Mouse (Mus musculus): ENCODE results near the gene Cdkn1a. TPM values are rescaled to one million over a fixed set of nuclear protein-coding genes. Genes with fewer than 3 reads are reported as not detected.

The Cdkn1a gene
- polyA plus RNA-seq, 1 experiment: 91.5 TPM

GRCm38 (mm10) chr17:29078519-29079383 lies 12.0 kb upstream of the Cdkn1a start:
- TF ChIP-seq POLR2A (IDR thresholded peaks at IDR 0.05; ENCODE audit: borderline replicate concordance, extremely low read depth, low read depth, low read length): peak; percentile 33; the same call in 1 of the 2 replicates
- no peak for TF ChIP-seq CTCF (IDR thresholded peaks at IDR 0.05; ENCODE audit: insufficient read depth, low read length)
- Histone ChIP-seq H3K4me3 (replicated peaks; ENCODE audit: extremely low read depth, low read depth, low read length) (peak overlapping the region; percentile 42), H3K4me1 (ENCODE audit: control insufficient read depth, insufficient read depth, low read length) (no peaks in the 10 kb centered on the region; the same call in 1 of the 2 replicates)
- DNase-seq: peak; percentile 62
- WGBS: 7% methylated on average over 25 of the region's 25 CpGs

- 34% methylated on average over 22 of the region's 23 CpGs for WGBS
- Histone ChIP-seq H3K4me1 (ENCODE audit: control insufficient read depth, insufficient read depth, low read length) (no peaks in the 10 kb centered on the region; the same call in 1 of the 2 replicates), H3K4me3 (replicated peaks; ENCODE audit: extremely low read depth, low read depth, low read length) (no peak overlapping the region)
- no peak for DNase-seq
- TF ChIP-seq POLR2A (IDR thresholded peaks at IDR 0.05; ENCODE audit: borderline replicate concordance, extremely low read depth, low read depth, low read length): no peak
- no peak for TF ChIP-seq CTCF (IDR thresholded peaks at IDR 0.05; ENCODE audit: insufficient read depth, low read length)
Observed at GRCm38 (mm10) chr17:29080758-29081617, 9.8 kb upstream of the Cdkn1a start.

GRCm38 (mm10) chr17:29081618-29082381 lies 9.0 kb upstream of the Cdkn1a start:
- Histone ChIP-seq H3K4me1 (ENCODE audit: control insufficient read depth, insufficient read depth, low read length) (no peaks in the 10 kb centered on the region; the same call in 1 of the 2 replicates), H3K4me3 (replicated peaks; ENCODE audit: extremely low read depth, low read depth, low read length) (no peak overlapping the region)
- TF ChIP-seq CTCF (IDR thresholded peaks at IDR 0.05; ENCODE audit: insufficient read depth, low read length): no peak
- TF ChIP-seq POLR2A (IDR thresholded peaks at IDR 0.05; ENCODE audit: borderline replicate concordance, extremely low read depth, low read depth, low read length): no peak
- WGBS: 31% methylated on average over 21 of the region's 21 CpGs
- no peak for DNase-seq

DNA sequence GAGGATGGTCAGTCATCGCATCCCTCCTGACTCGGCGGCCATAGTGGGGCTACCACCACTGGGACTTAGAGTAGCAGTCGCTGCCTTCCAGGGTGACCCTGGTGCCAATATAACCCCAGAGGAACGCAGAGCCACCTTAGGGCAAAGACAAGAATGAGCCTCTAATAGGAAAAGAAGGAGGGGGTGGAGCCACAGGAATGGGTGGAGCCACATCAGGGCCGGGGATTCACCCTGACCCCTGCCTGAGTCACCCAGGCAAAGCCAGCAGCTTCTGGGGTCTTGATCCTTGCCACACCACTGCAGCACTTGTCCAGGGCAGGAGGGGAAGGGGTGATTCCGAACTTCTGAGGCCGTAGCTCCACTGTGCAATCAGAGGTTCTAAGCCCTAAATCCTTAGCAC lies 7.2 kb upstream of the Cdkn1a start:
- Histone ChIP-seq H3K4me1 (ENCODE audit: control insufficient read depth, insufficient read depth, low read length) (no peaks in the 10 kb centered on the region; the same call in 1 of the 2 replicates), H3K4me3 (replicated peaks; ENCODE audit: extremely low read depth, low read depth, low read length) (no peak overlapping the region)
- no peak for TF ChIP-seq CTCF (IDR thresholded peaks at IDR 0.05; ENCODE audit: insufficient read depth, low read length)
- TF ChIP-seq POLR2A (IDR thresholded peaks at IDR 0.05; ENCODE audit: borderline replicate concordance, extremely low read depth, low read depth, low read length): no peak
- WGBS: 91% methylated on average over 8 of the region's 8 CpGs
- DNase-seq: no peak

GRCm38 (mm10) chr17:29084656-29085055 lies 6.1 kb upstream of the Cdkn1a start:
- no peaks in the 10 kb centered on the region for H3K4me1 ChIP-seq (ENCODE audit: control insufficient read depth, insufficient read depth, low read length)
- TF ChIP-seq CTCF (IDR thresholded peaks at IDR 0.05; ENCODE audit: insufficient read depth, low read length): no peak
- no peak for TF ChIP-seq POLR2A (IDR thresholded peaks at IDR 0.05; ENCODE audit: borderline replicate concordance, extremely low read depth, low read depth, low read length)
- no peak overlapping the region for H3K4me3 ChIP-seq (replicated peaks; ENCODE audit: extremely low read depth, low read depth, low read length)
- WGBS: 88% methylated on average over 7 of the region's 7 CpGs
- DNase-seq: no peak

- Histone ChIP-seq H3K4me1 (ENCODE audit: control insufficient read depth, insufficient read depth, low read length) (no peaks in the 10 kb centered on the region), H3K4me3 (replicated peaks; ENCODE audit: extremely low read depth, low read depth, low read length) (no peak overlapping the region)
- 85% methylated on average over 10 of the region's 10 CpGs for WGBS
- TF ChIP-seq CTCF (IDR thresholded peaks at IDR 0.05; ENCODE audit: insufficient read depth, low read length) (no peak), POLR2A (IDR thresholded peaks at IDR 0.05; ENCODE audit: borderline replicate concordance, extremely low read depth, low read depth, low read length) (no peak)
- DNase-seq: no peak
Observed at GRCm38 (mm10) chr17:29085266-29085665, 5.5 kb upstream of the Cdkn1a start.

- TF ChIP-seq POLR2A (IDR thresholded peaks at IDR 0.05; ENCODE audit: borderline replicate concordance, extremely low read depth, low read depth, low read length) (no peak), CTCF (IDR thresholded peaks at IDR 0.05; ENCODE audit: insufficient read depth, low read length) (no peak)
- 86% methylated on average over 4 of the region's 4 CpGs for WGBS
- no peak overlapping the region for H3K4me3 ChIP-seq (replicated peaks; ENCODE audit: extremely low read depth, low read depth, low read length)
- DNase-seq: no peak
- no peaks in the 10 kb centered on the region for H3K4me1 ChIP-seq (ENCODE audit: control insufficient read depth, insufficient read depth, low read length)
Observed at GRCm38 (mm10) chr17:29086916-29087315, 3.9 kb upstream of the Cdkn1a start.

- TF ChIP-seq CTCF (IDR thresholded peaks at IDR 0.05; ENCODE audit: insufficient read depth, low read length) (no peak), POLR2A (IDR thresholded peaks at IDR 0.05; ENCODE audit: borderline replicate concordance, extremely low read depth, low read depth, low read length) (no peak)
- WGBS: 41% methylated on average over 6 of the region's 6 CpGs
- H3K4me3 ChIP-seq (replicated peaks; ENCODE audit: extremely low read depth, low read depth, low read length): no peak overlapping the region
- peak; percentile 3 for DNase-seq
- peaks cover 7% of the 10 kb centered on the region; the same call in 1 of the 2 replicates for H3K4me1 ChIP-seq (ENCODE audit: control insufficient read depth, insufficient read depth, low read length)
Observed at GRCm38 (mm10) chr17:29091348-29091944, 670 bp downstream of the Cdkn1a start.
